Mouse (Mus musculus): ENCODE data around the gene Reck. TPM values are rescaled to one million over a fixed set of nuclear protein-coding genes. Genes with fewer than 3 reads are reported as not detected.

Reck gene
- polyA plus RNA-seq, 1 experiment = 8.5 TPM

- 77% methylated on average over 4 of the region's 4 CpGs for WGBS
These were observed 56.5 kb downstream of the Reck start for GRCm38 (mm10) chr4:43931877-43932276.

DNA sequence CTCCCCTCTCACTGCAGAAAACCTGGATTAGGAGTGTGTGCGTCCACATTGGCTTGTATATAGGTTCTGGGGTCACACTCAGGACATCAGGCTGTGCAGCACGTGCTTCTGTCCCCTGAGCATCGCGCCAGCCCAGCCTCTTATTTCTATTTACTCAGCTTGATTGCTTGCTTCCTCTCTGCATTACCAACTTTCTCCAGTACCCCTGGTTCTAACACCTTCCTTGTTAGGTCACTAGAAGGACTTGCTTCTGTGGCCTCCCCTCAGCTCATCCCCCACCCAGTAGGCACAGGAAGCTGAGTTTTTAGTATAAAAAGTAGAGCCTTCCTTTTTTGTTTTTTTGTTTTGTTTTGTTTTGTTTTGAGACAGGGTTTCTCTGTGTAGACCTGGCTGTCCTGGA is 60.9 kb downstream of the Reck start:
- TF ChIP-seq CTCF (conservative IDR thresholded peaks at IDR 0.05; ENCODE audit: insufficient read depth, insufficient read length, low read depth, low read length) (no peak), POLR2A (IDR thresholded peaks at IDR 0.05; ENCODE audit: low read depth, low read length) (no peak)
- no peaks in the 10 kb centered on the region for H3K36me3 ChIP-seq (ENCODE audit: control insufficient read depth, insufficient read depth, low read length)
- H3K27ac ChIP-seq (ENCODE audit: insufficient read depth, low read depth, low read length) = no peak overlapping the region
- DNase-seq = no peak
- no peak overlapping the region for H3K4me3 ChIP-seq (ENCODE audit: insufficient read depth, low read depth, low read length)
- no peaks in the 10 kb centered on the region for H3K27me3 ChIP-seq (replicated peaks; ENCODE audit: control insufficient read depth, insufficient read depth, low read length)
- 93% methylated on average over 4 of the region's 4 CpGs for WGBS
- no peaks in the 10 kb centered on the region for H3K4me1 ChIP-seq (ENCODE audit: control insufficient read depth, insufficient read depth, low read length)

More at GRCm38 (mm10) chr4:43931877-43932276, 56.5 kb downstream of the Reck start:
- no peak for DNase-seq
- Histone ChIP-seq H3K4me1 (ENCODE audit: control insufficient read depth, insufficient read depth, low read length) (no peaks in the 10 kb centered on the region), H3K27me3 (replicated peaks; ENCODE audit: control insufficient read depth, insufficient read depth, low read length) (no peaks in the 10 kb centered on the region), H3K4me3 (ENCODE audit: insufficient read depth, low read depth, low read length) (no peak overlapping the region), H3K36me3 (ENCODE audit: control insufficient read depth, insufficient read depth, low read length) (no peaks in the 10 kb centered on the region), H3K27ac (ENCODE audit: insufficient read depth, low read depth, low read length) (no peak overlapping the region)
- no peak for TF ChIP-seq CTCF (conservative IDR thresholded peaks at IDR 0.05; ENCODE audit: insufficient read depth, insufficient read length, low read depth, low read length)
- TF ChIP-seq POLR2A (IDR thresholded peaks at IDR 0.05; ENCODE audit: low read depth, low read length) = no peak

- no peak overlapping the region for H3K4me3 ChIP-seq (ENCODE audit: insufficient read depth, low read depth, low read length)
- no peaks in the 10 kb centered on the region for H3K4me1 ChIP-seq (ENCODE audit: control insufficient read depth, insufficient read depth, low read length)
- TF ChIP-seq CTCF (conservative IDR thresholded peaks at IDR 0.05; ENCODE audit: insufficient read depth, insufficient read length, low read depth, low read length) (no peak), POLR2A (IDR thresholded peaks at IDR 0.05; ENCODE audit: low read depth, low read length) (no peak)
- H3K27me3 ChIP-seq (replicated peaks; ENCODE audit: control insufficient read depth, insufficient read depth, low read length) = no peaks in the 10 kb centered on the region
- 73% methylated on average over 14 of the region's 14 CpGs for WGBS
- H3K27ac ChIP-seq (ENCODE audit: insufficient read depth, low read depth, low read length) = no peak overlapping the region
- H3K36me3 ChIP-seq (ENCODE audit: control insufficient read depth, insufficient read depth, low read length) = no peaks in the 10 kb centered on the region
- DNase-seq = no peak
These were observed 61.7 kb downstream of the Reck start for GRCm38 (mm10) chr4:43936749-43937674.

GRCm38 (mm10) chr4:43941315-43941714 is 66.0 kb downstream of the Reck start:
- H3K4me1 ChIP-seq (ENCODE audit: control insufficient read depth, insufficient read depth, low read length) = no peaks in the 10 kb centered on the region
- H3K36me3 ChIP-seq (ENCODE audit: control insufficient read depth, insufficient read depth, low read length) = no peaks in the 10 kb centered on the region
- 92% methylated on average over 5 of the region's 5 CpGs for WGBS
- TF ChIP-seq POLR2A (IDR thresholded peaks at IDR 0.05; ENCODE audit: low read depth, low read length) (no peak), CTCF (conservative IDR thresholded peaks at IDR 0.05; ENCODE audit: insufficient read depth, insufficient read length, low read depth, low read length) (no peak)
- H3K4me3 ChIP-seq (ENCODE audit: insufficient read depth, low read depth, low read length) = no peak overlapping the region
- DNase-seq = no peak
- H3K27me3 ChIP-seq (replicated peaks; ENCODE audit: control insufficient read depth, insufficient read depth, low read length) = no peaks in the 10 kb centered on the region
- H3K27ac ChIP-seq (ENCODE audit: insufficient read depth, low read depth, low read length) = no peak overlapping the region

DNA sequence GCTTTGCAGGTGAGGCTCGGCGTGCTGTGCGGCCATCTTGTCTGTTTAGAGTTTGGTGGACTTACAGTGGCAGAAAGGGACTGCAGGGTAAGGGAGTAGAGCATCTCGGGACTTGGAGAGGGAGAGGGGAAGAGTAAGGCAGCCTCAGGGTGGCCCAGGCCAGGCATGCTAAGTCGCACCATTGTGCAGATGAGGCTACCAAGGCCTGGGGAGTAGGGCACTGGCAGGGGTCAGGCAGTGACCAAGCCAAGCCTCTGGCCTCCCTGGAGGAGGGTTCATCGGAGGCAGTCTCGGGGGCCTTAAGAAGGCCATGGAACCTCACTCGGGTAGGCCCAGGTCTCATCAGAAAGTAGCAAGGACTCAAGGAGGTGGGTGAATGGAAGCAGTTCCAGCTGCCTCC is 67.1 kb downstream of the Reck start:
- no peak for DNase-seq
- Histone ChIP-seq H3K27ac (ENCODE audit: insufficient read depth, low read depth, low read length) (no peak overlapping the region), H3K36me3 (ENCODE audit: control insufficient read depth, insufficient read depth, low read length) (no peaks in the 10 kb centered on the region), H3K4me3 (ENCODE audit: insufficient read depth, low read depth, low read length) (no peak overlapping the region), H3K4me1 (ENCODE audit: control insufficient read depth, insufficient read depth, low read length) (no peaks in the 10 kb centered on the region), H3K27me3 (replicated peaks; ENCODE audit: control insufficient read depth, insufficient read depth, low read length) (no peaks in the 10 kb centered on the region)
- 94% methylated on average over 8 of the region's 8 CpGs for WGBS
- TF ChIP-seq CTCF (conservative IDR thresholded peaks at IDR 0.05; ENCODE audit: insufficient read depth, insufficient read length, low read depth, low read length) (no peak), POLR2A (IDR thresholded peaks at IDR 0.05; ENCODE audit: low read depth, low read length) (no peak)

DNA sequence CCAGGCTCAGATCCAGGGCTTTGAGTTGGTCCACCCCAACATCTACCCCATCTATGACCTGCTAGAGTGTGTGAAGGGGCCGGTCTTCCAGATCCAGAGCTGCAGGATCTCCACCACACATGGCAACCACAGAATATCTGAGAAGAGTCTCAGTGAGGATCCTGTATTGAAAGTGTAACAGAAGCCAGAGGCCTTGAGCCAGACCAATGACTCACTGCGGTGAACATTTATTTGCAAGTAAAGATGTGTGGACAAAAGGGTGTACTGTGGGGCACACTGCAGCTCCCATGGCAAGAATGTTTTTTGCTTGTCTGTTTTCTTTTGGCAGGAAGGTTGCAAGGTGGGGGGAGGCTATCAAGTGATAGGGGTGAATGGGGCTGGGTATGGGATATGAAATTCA is 72.2 kb downstream of the Reck start:
- Histone ChIP-seq H3K4me3 (ENCODE audit: insufficient read depth, low read depth, low read length) (no peak overlapping the region), H3K36me3 (ENCODE audit: control insufficient read depth, insufficient read depth, low read length) (no peaks in the 10 kb centered on the region), H3K4me1 (ENCODE audit: control insufficient read depth, insufficient read depth, low read length) (no peaks in the 10 kb centered on the region), H3K27ac (ENCODE audit: insufficient read depth, low read depth, low read length) (no peak overlapping the region), H3K27me3 (replicated peaks; ENCODE audit: control insufficient read depth, insufficient read depth, low read length) (no peaks in the 10 kb centered on the region)
- TF ChIP-seq CTCF (conservative IDR thresholded peaks at IDR 0.05; ENCODE audit: insufficient read depth, insufficient read length, low read depth, low read length) (no peak), POLR2A (IDR thresholded peaks at IDR 0.05; ENCODE audit: low read depth, low read length) (no peak)
- no peak for DNase-seq
- WGBS = 98% methylated on average over 2 of the region's 2 CpGs

GRCm38 (mm10) chr4:43957292-43957845 is 82.0 kb downstream of the Reck start, which contains the start of gene Glipr2:
Gene Glipr2, plus strand, starts transcription at chr4:43957401.
- WGBS = 1% methylated on average over 45 of the region's 45 CpGs
- DNase-seq = peak; percentile 59
- Histone ChIP-seq H3K27me3 (replicated peaks; ENCODE audit: control insufficient read depth, insufficient read depth, low read length) (no peaks in the 10 kb centered on the region), H3K4me1 (ENCODE audit: control insufficient read depth, insufficient read depth, low read length) (no peaks in the 10 kb centered on the region), H3K36me3 (ENCODE audit: control insufficient read depth, insufficient read depth, low read length) (no peaks in the 10 kb centered on the region), H3K4me3 (ENCODE audit: insufficient read depth, low read depth, low read length) (peak within 1 kb of the TSS; percentile 30), H3K27ac (ENCODE audit: insufficient read depth, low read depth, low read length) (no peak within 1 kb of the TSS)
- TF ChIP-seq POLR2A (IDR thresholded peaks at IDR 0.05; ENCODE audit: low read depth, low read length) = no peak
- TF ChIP-seq CTCF (conservative IDR thresholded peaks at IDR 0.05; ENCODE audit: insufficient read depth, insufficient read length, low read depth, low read length) = peak; percentile 66
